Mouse (Mus musculus) ES-CJ7 (cell line): ENCODE measurements around the gene Ugt1a1.
"Not testable (repeated sequence)": the region's sequence is repeated elsewhere in the genome, so short reads cannot be mapped to it uniquely, and the experiment has no call there.

Experiments used
- DNase-seq: peaks from one replicate; pipeline ENCODE4 v3.0.0; 2011; ENCODE audit warnings: low read depth, low spot score

The Ugt1a1 gene

GRCm38 (mm10) chr1:88218051-88218450, 6.3 kb downstream of the Ugt1a1 start:
- peak; percentile 32 for DNase-seq

DNA sequence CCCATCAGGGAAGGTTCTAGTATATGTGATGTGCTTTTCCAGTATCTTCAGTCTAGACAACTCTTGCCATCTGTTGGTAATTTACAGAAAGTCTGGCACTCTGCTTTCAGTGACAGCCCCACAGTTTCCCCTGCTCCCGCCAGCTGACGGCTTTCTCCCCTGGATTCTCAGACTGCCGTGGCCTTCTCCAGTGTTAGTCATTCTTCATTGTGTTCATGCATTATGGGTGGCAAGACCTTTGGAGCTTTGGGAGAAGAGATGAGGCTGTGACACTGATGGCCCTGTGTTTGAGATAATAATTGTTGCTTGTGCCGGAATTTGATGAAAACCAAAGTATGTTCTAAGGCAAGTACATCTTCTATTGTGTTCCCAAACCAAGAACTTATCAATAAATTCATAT, 6.8 kb downstream of the Ugt1a1 start:
- DNase-seq, result no peak

- no peak for DNase-seq
Observed at GRCm38 (mm10) chr1:88219054-88219453, 7.3 kb downstream of the Ugt1a1 start.

GRCm38 (mm10) chr1:88220336-88220735, 8.6 kb downstream of the Ugt1a1 start:
- DNase-seq, result peak; percentile 57

- DNase-seq, result no peak
Observed at GRCm38 (mm10) chr1:88222216-88222615, 10.5 kb downstream of the Ugt1a1 start.

DNA sequence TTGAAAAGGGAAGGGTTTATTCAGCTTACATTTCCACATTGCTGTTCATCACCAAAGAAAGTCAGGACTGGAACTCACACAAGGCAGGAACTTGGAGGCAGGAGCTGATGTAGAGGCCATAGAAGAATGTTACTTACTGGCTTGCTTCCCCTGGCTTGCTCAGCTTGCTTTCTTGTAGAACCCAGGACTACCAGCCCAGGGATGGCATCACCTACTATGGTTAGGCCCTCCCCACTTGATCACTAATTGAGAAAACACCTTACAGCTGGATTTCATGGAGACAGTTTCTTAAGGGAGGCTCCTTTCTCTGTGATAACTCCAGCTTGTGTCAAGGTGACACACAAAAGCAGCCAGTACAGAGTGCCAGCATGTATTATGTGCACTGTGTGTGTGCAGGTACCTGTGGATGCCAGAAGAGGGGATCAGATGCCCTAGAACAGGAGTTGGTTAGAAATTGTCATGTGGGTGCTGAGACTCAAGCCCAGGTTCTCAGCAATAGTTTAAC, 11.3 kb downstream of the Ugt1a1 start:
- not testable (repeated sequence) for DNase-seq

- DNase-seq, result no peak
Observed at GRCm38 (mm10) chr1:88223591-88223990, 11.8 kb downstream of the Ugt1a1 start.

DNA sequence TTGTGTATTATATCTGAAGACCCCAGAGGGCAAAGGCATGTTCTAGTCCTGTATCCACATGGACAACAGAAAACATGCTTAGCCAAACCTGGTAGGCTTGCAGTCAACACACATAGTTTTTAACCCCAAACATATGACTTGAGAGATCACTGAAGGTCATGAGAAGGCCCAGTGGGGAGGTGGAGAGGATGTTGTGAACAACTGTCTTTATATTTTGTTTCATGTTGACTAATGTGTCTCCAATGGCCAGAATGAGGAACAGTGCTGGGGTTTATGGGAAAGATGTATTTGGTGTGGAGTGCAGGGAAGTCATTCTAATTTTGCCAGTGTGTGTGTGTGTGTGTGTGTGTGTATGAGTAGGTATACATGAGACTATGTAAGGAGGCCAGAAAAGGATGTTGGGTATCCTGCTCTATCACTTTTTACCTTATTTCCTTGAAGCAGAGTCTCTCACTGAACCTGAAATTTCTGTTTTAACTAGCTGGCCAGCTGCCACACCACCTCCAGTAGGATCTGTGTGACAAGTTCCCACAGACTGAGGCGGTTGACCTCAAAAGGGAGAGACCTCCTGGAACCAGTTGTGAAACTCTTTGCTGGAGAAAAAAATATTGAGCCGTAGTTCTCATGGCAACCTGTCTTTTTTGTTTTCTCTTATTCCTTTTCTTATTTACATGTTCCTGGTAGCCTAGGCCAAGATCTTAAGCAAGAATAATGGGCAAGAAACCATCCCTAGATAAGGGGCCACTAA, 12.4 kb downstream of the Ugt1a1 start:
- no peak for DNase-seq

DNA sequence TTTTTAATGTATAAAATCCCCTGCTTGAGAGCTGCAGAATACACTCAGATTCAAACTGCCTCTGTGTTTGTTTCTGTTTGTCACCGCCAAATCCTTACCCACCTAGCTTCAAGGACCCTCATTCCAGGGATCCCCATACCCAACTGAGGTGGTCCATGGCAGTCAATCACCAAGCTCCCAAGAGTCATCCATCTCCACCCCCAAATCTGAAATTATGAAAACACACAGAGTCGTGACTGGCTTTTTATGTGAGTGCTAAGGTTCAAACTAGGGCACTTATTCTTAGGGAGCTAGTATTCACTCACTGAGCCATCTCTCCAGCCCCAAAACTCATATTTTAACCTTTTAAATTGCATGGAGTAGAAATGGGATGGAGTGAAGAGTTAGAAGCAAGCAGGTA, 13.5 kb downstream of the Ugt1a1 start:
- not testable (repeated sequence) for DNase-seq

GRCm38 (mm10) chr1:88225741-88226140, 14.0 kb downstream of the Ugt1a1 start:
- no peak for DNase-seq

DNA sequence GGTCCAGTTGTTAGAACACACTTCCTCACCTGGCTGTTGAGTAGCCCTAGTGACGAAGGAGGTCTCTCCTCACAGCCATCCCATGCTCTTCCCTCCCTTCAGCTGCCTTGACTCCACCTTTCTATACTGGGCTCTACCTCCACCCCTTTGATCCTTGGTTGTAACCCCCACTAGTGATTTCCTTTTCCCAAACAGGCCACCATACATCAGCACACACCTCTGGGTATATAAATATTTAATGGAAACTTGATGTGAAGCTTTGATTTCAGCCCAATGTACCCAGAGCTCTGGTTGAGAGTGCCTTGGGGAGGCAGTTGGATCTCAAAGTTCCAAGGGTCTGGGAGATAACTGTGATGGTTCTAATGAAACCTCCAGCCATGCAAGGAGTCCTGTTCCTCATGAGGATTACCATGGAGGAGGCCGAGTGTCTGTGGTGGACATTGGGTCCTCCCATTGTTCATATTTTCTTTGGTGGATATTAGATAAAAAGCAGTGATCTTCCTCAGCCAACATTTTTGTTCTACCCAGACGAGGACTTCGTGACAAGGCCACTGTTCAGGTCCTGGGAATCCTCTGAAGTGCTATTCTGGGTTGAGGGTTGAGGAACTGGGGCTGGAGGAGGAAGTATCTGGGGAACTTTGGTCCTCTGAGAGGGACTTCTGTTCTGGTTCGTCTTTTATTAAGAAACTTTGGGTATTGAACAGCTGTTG, 15.1 kb downstream of the Ugt1a1 start, which contains the start of gene Mroh2a:
TSS of gene Mroh2a (plus strand) at position 317 of the 710 bp plus-strand sequence.
- no peak for DNase-seq

- DNase-seq, result no peak
Observed at GRCm38 (mm10) chr1:88227482-88227881, 15.7 kb downstream of the Ugt1a1 start.

- DNase-seq, result no peak
Observed at GRCm38 (mm10) chr1:88228121-88228520, 16.4 kb downstream of the Ugt1a1 start.

GRCm38 (mm10) chr1:88229566-88229965, 17.8 kb downstream of the Ugt1a1 start:
- no peak for DNase-seq

- DNase-seq, result no peak
Observed at GRCm38 (mm10) chr1:88229986-88230385, 18.2 kb downstream of the Ugt1a1 start.

GRCm38 (mm10) chr1:88230421-88230820, 18.7 kb downstream of the Ugt1a1 start:
- DNase-seq, result no peak

DNA sequence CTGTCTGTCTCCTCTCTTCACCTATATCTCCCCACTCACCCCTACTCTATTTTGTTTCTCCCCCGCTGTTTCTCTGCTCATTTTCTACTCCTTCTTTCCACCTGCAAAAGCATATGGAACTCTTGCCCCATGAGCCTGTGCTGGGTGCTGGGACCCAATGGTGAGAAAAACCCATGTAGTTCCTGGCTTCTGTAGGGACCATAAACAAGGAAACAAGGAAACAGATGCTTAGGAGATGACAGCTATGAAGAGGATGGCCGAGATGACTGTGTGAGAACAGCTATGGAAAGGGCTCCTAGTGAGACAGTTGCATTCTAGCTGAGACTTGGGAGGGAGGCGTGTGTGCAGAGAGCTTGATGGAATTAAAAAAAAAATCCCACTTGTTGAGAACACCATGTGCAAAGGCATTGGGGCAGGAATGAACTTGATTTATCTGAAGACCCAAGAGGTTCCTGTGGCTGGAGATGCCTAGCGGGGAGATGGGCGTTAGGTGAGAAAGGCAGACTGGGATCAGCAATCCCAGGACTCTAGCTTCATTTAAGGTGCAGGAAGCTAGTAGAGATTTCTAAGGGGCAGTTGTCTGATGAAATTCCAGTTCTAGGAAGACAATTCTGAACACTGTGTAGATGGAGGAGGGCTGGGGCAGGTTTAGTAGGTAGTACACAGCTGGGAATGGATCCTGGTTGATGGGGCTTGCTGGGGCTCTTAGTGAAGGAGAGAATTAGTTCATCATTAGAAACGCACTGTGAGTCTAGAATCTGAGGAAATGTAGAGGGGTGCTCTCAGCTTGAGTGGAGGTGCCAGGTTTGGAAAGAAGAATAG, 19.4 kb downstream of the Ugt1a1 start:
- no peak for DNase-seq

- no peak for DNase-seq
Observed at GRCm38 (mm10) chr1:88231803-88232499, 20.2 kb downstream of the Ugt1a1 start.

GRCm38 (mm10) chr1:88232664-88233380, 21.1 kb downstream of the Ugt1a1 start:
- DNase-seq, result no peak

- DNase-seq, result no peak
Observed at GRCm38 (mm10) chr1:88233421-88234247, 21.9 kb downstream of the Ugt1a1 start.
